Mouse (Mus musculus): ENCODE results near the gene Zfp1. TPM values are rescaled to one million over a fixed set of nuclear protein-coding genes. Genes with fewer than 3 reads are reported as not detected.

Zfp1 gene
- polyA plus RNA-seq, 1 experiment from 2014 or later: 24.3 TPM

- Histone ChIP-seq H3K36me3 (replicated peaks) (peaks cover 97% of the 10 kb centered on the region), H3K27ac (no peak overlapping the region), H3K4me1 (peaks cover 17% of the 10 kb centered on the region), H3K27me3 (ENCODE audit: poor library complexity, severe bottlenecking) (no peaks in the 10 kb centered on the region), H3K4me3 (no peak overlapping the region), H3K9me3 (no peaks in the 10 kb centered on the region)
- DNase-seq (ENCODE audit: extremely low spot score, low spot score): no peak
- WGBS: 87% methylated on average over 9 of the region's 9 CpGs
These were observed 68.9 kb downstream of the Zfp1 start for GRCm38 (mm10) chr8:111712135-111712534.

- H3K4me1 ChIP-seq: peaks cover 21% of the 10 kb centered on the region
- DNase-seq (ENCODE audit: extremely low spot score, low spot score): no peak
- no peaks in the 10 kb centered on the region for H3K27me3 ChIP-seq (ENCODE audit: poor library complexity, severe bottlenecking)
- WGBS: 78% methylated on average over 6 of the region's 6 CpGs
- H3K27ac ChIP-seq: no peak overlapping the region
- no peaks in the 10 kb centered on the region for H3K9me3 ChIP-seq
- H3K4me3 ChIP-seq: no peak overlapping the region
- H3K36me3 ChIP-seq (replicated peaks): peaks cover 96% of the 10 kb centered on the region
These were observed 69.4 kb downstream of the Zfp1 start for GRCm38 (mm10) chr8:111712588-111712987.

GRCm38 (mm10) chr8:111713291-111713690 lies 70.1 kb downstream of the Zfp1 start:
- DNase-seq (ENCODE audit: extremely low spot score, low spot score): no peak
- Histone ChIP-seq H3K9me3 (no peaks in the 10 kb centered on the region), H3K27me3 (ENCODE audit: poor library complexity, severe bottlenecking) (no peaks in the 10 kb centered on the region), H3K4me1 (peaks cover 28% of the 10 kb centered on the region), H3K4me3 (no peak overlapping the region), H3K27ac (no peak overlapping the region), H3K36me3 (replicated peaks) (peaks cover 97% of the 10 kb centered on the region)
- 94% methylated on average over 11 of the region's 11 CpGs for WGBS

GRCm38 (mm10) chr8:111713817-111714216 lies 70.6 kb downstream of the Zfp1 start:
- H3K27ac ChIP-seq: no peak overlapping the region
- H3K36me3 ChIP-seq (replicated peaks): peaks cover 95% of the 10 kb centered on the region
- H3K4me3 ChIP-seq: no peak overlapping the region
- no peak for DNase-seq (ENCODE audit: extremely low spot score, low spot score)
- WGBS: 94% methylated on average over 25 of the region's 25 CpGs
- H3K4me1 ChIP-seq: peaks cover 28% of the 10 kb centered on the region
- H3K27me3 ChIP-seq (ENCODE audit: poor library complexity, severe bottlenecking): no peaks in the 10 kb centered on the region
- H3K9me3 ChIP-seq: no peaks in the 10 kb centered on the region

- peaks cover 95% of the 10 kb centered on the region for H3K36me3 ChIP-seq (replicated peaks)
These were observed 71.1 kb downstream of the Zfp1 start for GRCm38 (mm10) chr8:111714295-111714694.

GRCm38 (mm10) chr8:111715514-111715913 lies 72.3 kb downstream of the Zfp1 start:
- Histone ChIP-seq H3K36me3 (replicated peaks) (peaks cover 95% of the 10 kb centered on the region), H3K27ac (peak overlapping the region; percentile 81), H3K27me3 (ENCODE audit: poor library complexity, severe bottlenecking) (no peaks in the 10 kb centered on the region), H3K4me3 (no peak overlapping the region), H3K4me1 (peaks cover 28% of the 10 kb centered on the region), H3K9me3 (no peaks in the 10 kb centered on the region)
- WGBS: 88% methylated on average over 13 of the region's 13 CpGs
- no peak for DNase-seq (ENCODE audit: extremely low spot score, low spot score)

More at GRCm38 (mm10) chr8:111714295-111714694, 71.1 kb downstream of the Zfp1 start:
- peaks cover 28% of the 10 kb centered on the region for H3K4me1 ChIP-seq
- H3K27ac ChIP-seq: no peak overlapping the region
- no peak for DNase-seq (ENCODE audit: extremely low spot score, low spot score)
- 95% methylated on average over 12 of the region's 12 CpGs for WGBS
- no peak overlapping the region for H3K4me3 ChIP-seq
- no peaks in the 10 kb centered on the region for H3K9me3 ChIP-seq
- no peaks in the 10 kb centered on the region for H3K27me3 ChIP-seq (ENCODE audit: poor library complexity, severe bottlenecking)

GRCm38 (mm10) chr8:111716603-111717487 lies 73.6 kb downstream of the Zfp1 start:
- Histone ChIP-seq H3K27me3 (ENCODE audit: poor library complexity, severe bottlenecking) (no peaks in the 10 kb centered on the region), H3K9me3 (no peaks in the 10 kb centered on the region), H3K36me3 (replicated peaks) (peaks cover 92% of the 10 kb centered on the region), H3K27ac (peak overlapping the region; percentile 81), H3K4me1 (peaks cover 28% of the 10 kb centered on the region), H3K4me3 (peak overlapping the region; percentile 18; the same call in 1 of the 2 replicates)
- DNase-seq (ENCODE audit: extremely low spot score, low spot score): no peak
- WGBS: 50% methylated on average over 10 of the region's 10 CpGs

GRCm38 (mm10) chr8:111717488-111717792 lies 74.2 kb downstream of the Zfp1 start:
- H3K36me3 ChIP-seq (replicated peaks): peaks cover 86% of the 10 kb centered on the region
- no peak for DNase-seq (ENCODE audit: extremely low spot score, low spot score)
- peaks cover 28% of the 10 kb centered on the region for H3K4me1 ChIP-seq
- no peaks in the 10 kb centered on the region for H3K27me3 ChIP-seq (ENCODE audit: poor library complexity, severe bottlenecking)
- 80% methylated on average over 4 of the region's 4 CpGs for WGBS
- no peaks in the 10 kb centered on the region for H3K9me3 ChIP-seq
- H3K27ac ChIP-seq: peak overlapping the region; percentile 81
- no peak overlapping the region for H3K4me3 ChIP-seq

- H3K4me1 ChIP-seq: peaks cover 28% of the 10 kb centered on the region
- H3K27ac ChIP-seq: peak overlapping the region; percentile 81
- H3K27me3 ChIP-seq (ENCODE audit: poor library complexity, severe bottlenecking): no peaks in the 10 kb centered on the region
- DNase-seq (ENCODE audit: extremely low spot score, low spot score): no peak
- H3K36me3 ChIP-seq (replicated peaks): peaks cover 82% of the 10 kb centered on the region
- no peaks in the 10 kb centered on the region for H3K9me3 ChIP-seq
- 80% methylated on average over 6 of the region's 6 CpGs for WGBS
- no peak overlapping the region for H3K4me3 ChIP-seq
These were observed 74.7 kb downstream of the Zfp1 start for GRCm38 (mm10) chr8:111717866-111718265.

GRCm38 (mm10) chr8:111718937-111719336 lies 75.7 kb downstream of the Zfp1 start:
- DNase-seq (ENCODE audit: extremely low spot score, low spot score): no peak
- 82% methylated on average over 5 of the region's 5 CpGs for WGBS
- Histone ChIP-seq H3K36me3 (replicated peaks) (peaks cover 72% of the 10 kb centered on the region), H3K4me1 (peaks cover 28% of the 10 kb centered on the region), H3K27me3 (ENCODE audit: poor library complexity, severe bottlenecking) (no peaks in the 10 kb centered on the region), H3K9me3 (no peaks in the 10 kb centered on the region), H3K4me3 (no peak overlapping the region), H3K27ac (no peak overlapping the region)

GRCm38 (mm10) chr8:111720115-111720544 lies 76.9 kb downstream of the Zfp1 start:
- no peak overlapping the region for H3K27ac ChIP-seq
- H3K9me3 ChIP-seq: no peaks in the 10 kb centered on the region
- no peaks in the 10 kb centered on the region for H3K27me3 ChIP-seq (ENCODE audit: poor library complexity, severe bottlenecking)
- H3K4me1 ChIP-seq: peaks cover 34% of the 10 kb centered on the region
- no peak for DNase-seq (ENCODE audit: extremely low spot score, low spot score)
- 83% methylated on average over 4 of the region's 4 CpGs for WGBS
- no peak overlapping the region for H3K4me3 ChIP-seq
- H3K36me3 ChIP-seq (replicated peaks): peaks cover 60% of the 10 kb centered on the region
